Mouse (Mus musculus): ENCODE results near the gene Sppl2a.

DNA sequence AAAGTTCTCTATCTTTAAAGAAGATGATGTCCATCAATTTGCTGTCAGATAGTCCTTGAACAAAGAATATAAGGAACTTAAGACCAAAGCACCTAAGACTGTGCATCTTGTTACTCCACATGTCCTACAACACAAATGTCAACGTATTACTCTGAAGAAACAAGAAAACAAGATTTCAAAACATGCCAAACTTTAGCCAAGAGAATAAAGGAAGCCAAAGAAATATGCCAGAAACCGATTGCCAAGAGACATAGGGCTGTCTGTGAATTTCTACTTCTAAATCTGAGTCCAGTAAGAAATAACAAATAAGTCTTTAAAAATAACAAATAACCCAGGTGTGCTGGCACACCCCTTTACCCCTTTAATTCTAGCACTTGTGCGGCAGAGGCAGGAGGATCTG is 68.0 kb downstream of the Sppl2a start:
- TF ChIP-seq CTCF (IDR thresholded peaks at IDR 0.05; ENCODE audit: insufficient read depth, low read length) (no peak), POLR2A (IDR thresholded peaks at IDR 0.05; ENCODE audit: borderline replicate concordance, extremely low read depth, low read depth, low read length) (no peak)

Measured in lung, adult 2 months (tissue).